Mouse (Mus musculus): ENCODE measurements around the gene Snrnp70. TPM values are rescaled to one million over a fixed set of nuclear protein-coding genes. Genes with fewer than 3 reads are reported as not detected.
A peak's percentile ranks its signal among the peaks of the same experiment; 100 is the strongest.

Gene Snrnp70
- polyA plus RNA-seq, 1 experiment from 2014 or later = 85.3 TPM

- no peaks in the 10 kb centered on the region for H3K36me3 ChIP-seq (ENCODE audit: insufficient read depth, low read length)
- peak within 1 kb of the TSS; percentile 29; the same call in 1 of the 2 replicates for H3K9ac ChIP-seq (replicated peaks; ENCODE audit: low read depth)
- WGBS = 4% methylated on average over 26 of the region's 45 CpGs
- peak; percentile 58 for ATAC-seq
- DNase-seq (ENCODE audit: low spot score) = peak; percentile 58
- peaks cover 39% of the 10 kb centered on the region for H3K27me3 ChIP-seq (replicated peaks; ENCODE audit: insufficient read depth, low read length)
- no peak for TF ChIP-seq CTCF (IDR thresholded peaks at IDR 0.05)
- TF ChIP-seq EP300 (IDR thresholded peaks at IDR 0.05) = no peak
- H3K27ac ChIP-seq (ENCODE audit: low read length) = peak within 1 kb of the TSS; percentile 47; the same call in 1 of the 2 replicates
- H3K4me1 ChIP-seq (ENCODE audit: insufficient read depth, low read depth, low read length) = no peaks in the 10 kb centered on the region; the same call in 1 of the 2 replicates
- H3K9me3 ChIP-seq (ENCODE audit: low read length) = no peaks in the 10 kb centered on the region
- H3K4me3 ChIP-seq (ENCODE audit: low read depth, low read length) = peak within 1 kb of the TSS; percentile 45
- peak within 1 kb of the TSS; percentile 91 for H3K4me2 ChIP-seq (replicated peaks; ENCODE audit: low read depth, low read length)
Observed at GRCm38 (mm10) chr7:45413113-45413863, 17.7 kb upstream of the Snrnp70 start, which contains the start of gene Ntf5. Gene Ntf5 (plus strand): TSS chr7:45413695.

DNA sequence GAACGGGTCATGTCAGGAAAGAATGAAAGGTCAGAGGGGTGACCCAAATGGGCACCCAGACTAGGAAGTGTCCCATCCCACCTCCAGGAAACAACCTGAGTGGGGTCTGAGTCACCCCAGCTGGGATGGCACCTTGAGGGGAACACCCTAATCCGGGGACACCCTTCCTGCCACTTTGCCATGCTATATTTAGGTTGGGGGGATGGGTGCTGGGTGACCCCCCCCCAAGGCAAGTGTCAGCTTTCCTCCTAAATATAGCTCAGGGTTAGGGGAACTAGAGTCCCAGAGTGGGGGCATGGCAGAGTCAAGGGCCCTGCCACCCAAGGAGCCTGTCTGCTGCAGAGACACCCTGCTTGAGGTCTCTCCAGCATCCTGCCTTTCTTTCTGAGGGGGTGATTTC is 16.9 kb upstream of the Snrnp70 start:
- Histone ChIP-seq H3K9me3 (ENCODE audit: low read length) (no peaks in the 10 kb centered on the region), H3K27ac (ENCODE audit: low read length) (no peak overlapping the region), H3K36me3 (ENCODE audit: insufficient read depth, low read length) (no peaks in the 10 kb centered on the region), H3K4me1 (ENCODE audit: insufficient read depth, low read depth, low read length) (no peaks in the 10 kb centered on the region; the same call in 1 of the 2 replicates), H3K27me3 (replicated peaks; ENCODE audit: insufficient read depth, low read length) (peaks cover 48% of the 10 kb centered on the region), H3K9ac (replicated peaks; ENCODE audit: low read depth) (no peak overlapping the region), H3K4me3 (ENCODE audit: low read depth, low read length) (no peak overlapping the region), H3K4me2 (replicated peaks; ENCODE audit: low read depth, low read length) (no peak overlapping the region)
- no peak for DNase-seq (ENCODE audit: low spot score)
- WGBS = 71% methylated on average over 2 of the region's 2 CpGs
- no peak for TF ChIP-seq CTCF (IDR thresholded peaks at IDR 0.05)
- TF ChIP-seq EP300 (IDR thresholded peaks at IDR 0.05) = no peak
- ATAC-seq = no peak

GRCm38 (mm10) chr7:45409497-45410163 is 14.1 kb upstream of the Snrnp70 start:
- no peaks in the 10 kb centered on the region for H3K36me3 ChIP-seq (ENCODE audit: insufficient read depth, low read length)
- 84% methylated on average over 8 of the region's 8 CpGs for WGBS
- no peak overlapping the region for H3K9ac ChIP-seq (replicated peaks; ENCODE audit: low read depth)
- no peak for DNase-seq (ENCODE audit: low spot score)
- H3K4me2 ChIP-seq (replicated peaks; ENCODE audit: low read depth, low read length) = no peak overlapping the region
- TF ChIP-seq EP300 (IDR thresholded peaks at IDR 0.05) (no peak), CTCF (IDR thresholded peaks at IDR 0.05) (no peak)
- no peaks in the 10 kb centered on the region for H3K9me3 ChIP-seq (ENCODE audit: low read length)
- H3K27me3 ChIP-seq (replicated peaks; ENCODE audit: insufficient read depth, low read length) = peaks cover 48% of the 10 kb centered on the region
- H3K27ac ChIP-seq (ENCODE audit: low read length) = no peak overlapping the region
- peaks cover 5% of the 10 kb centered on the region; the same call in 1 of the 2 replicates for H3K4me1 ChIP-seq (ENCODE audit: insufficient read depth, low read depth, low read length)
- no peak overlapping the region for H3K4me3 ChIP-seq (ENCODE audit: low read depth, low read length)
- ATAC-seq = no peak

GRCm38 (mm10) chr7:45408949-45409348 is 13.4 kb upstream of the Snrnp70 start:
- peaks cover 5% of the 10 kb centered on the region; the same call in 1 of the 2 replicates for H3K4me1 ChIP-seq (ENCODE audit: insufficient read depth, low read depth, low read length)

GRCm38 (mm10) chr7:45408351-45408750 is 12.8 kb upstream of the Snrnp70 start:
- Histone ChIP-seq H3K36me3 (ENCODE audit: insufficient read depth, low read length) (no peaks in the 10 kb centered on the region), H3K9me3 (ENCODE audit: low read length) (no peaks in the 10 kb centered on the region), H3K4me3 (ENCODE audit: low read depth, low read length) (no peak overlapping the region), H3K27ac (ENCODE audit: low read length) (no peak overlapping the region), H3K27me3 (replicated peaks; ENCODE audit: insufficient read depth, low read length) (peaks cover 35% of the 10 kb centered on the region), H3K4me2 (replicated peaks; ENCODE audit: low read depth, low read length) (no peak overlapping the region), H3K4me1 (ENCODE audit: insufficient read depth, low read depth, low read length) (peaks cover 5% of the 10 kb centered on the region; the same call in 1 of the 2 replicates), H3K9ac (replicated peaks; ENCODE audit: low read depth) (no peak overlapping the region)
- TF ChIP-seq EP300 (IDR thresholded peaks at IDR 0.05) (no peak), CTCF (IDR thresholded peaks at IDR 0.05) (no peak)
- no peak for ATAC-seq
- WGBS = 69% methylated on average over 7 of the region's 7 CpGs
- DNase-seq (ENCODE audit: low spot score) = no peak

More at GRCm38 (mm10) chr7:45408949-45409348, 13.4 kb upstream of the Snrnp70 start:
- DNase-seq (ENCODE audit: low spot score) = no peak
- TF ChIP-seq CTCF (IDR thresholded peaks at IDR 0.05) (no peak), EP300 (IDR thresholded peaks at IDR 0.05) (no peak)
- WGBS = 87% methylated on average over 17 of the region's 17 CpGs
- Histone ChIP-seq H3K4me2 (replicated peaks; ENCODE audit: low read depth, low read length) (no peak overlapping the region), H3K9me3 (ENCODE audit: low read length) (no peaks in the 10 kb centered on the region), H3K9ac (replicated peaks; ENCODE audit: low read depth) (no peak overlapping the region), H3K4me3 (ENCODE audit: low read depth, low read length) (no peak overlapping the region), H3K27me3 (replicated peaks; ENCODE audit: insufficient read depth, low read length) (peaks cover 41% of the 10 kb centered on the region), H3K36me3 (ENCODE audit: insufficient read depth, low read length) (no peaks in the 10 kb centered on the region), H3K27ac (ENCODE audit: low read length) (no peak overlapping the region)
- ATAC-seq = no peak

GRCm38 (mm10) chr7:45407836-45408235 is 12.3 kb upstream of the Snrnp70 start:
- TF ChIP-seq CTCF (IDR thresholded peaks at IDR 0.05) = no peak
- TF ChIP-seq EP300 (IDR thresholded peaks at IDR 0.05) = no peak
- H3K4me2 ChIP-seq (replicated peaks; ENCODE audit: low read depth, low read length) = no peak overlapping the region
- H3K36me3 ChIP-seq (ENCODE audit: insufficient read depth, low read length) = no peaks in the 10 kb centered on the region
- H3K9ac ChIP-seq (replicated peaks; ENCODE audit: low read depth) = no peak overlapping the region
- H3K9me3 ChIP-seq (ENCODE audit: low read length) = no peaks in the 10 kb centered on the region
- DNase-seq (ENCODE audit: low spot score) = no peak
- H3K4me1 ChIP-seq (ENCODE audit: insufficient read depth, low read depth, low read length) = 0 out of 2 replicates have a peak, but pooled peaks cover 5% of the 10 kb centered on the region
- peaks cover 33% of the 10 kb centered on the region for H3K27me3 ChIP-seq (replicated peaks; ENCODE audit: insufficient read depth, low read length)
- no peak overlapping the region for H3K4me3 ChIP-seq (ENCODE audit: low read depth, low read length)
- no peak overlapping the region for H3K27ac ChIP-seq (ENCODE audit: low read length)
- ATAC-seq = no peak
- 74% methylated on average over 10 of the region's 10 CpGs for whole genome bisulfite sequencing

All from lung, postnatal 0 days (tissue).